Mouse (Mus musculus): ENCODE results near the gene Lyrm4. TPM values are rescaled to one million over a fixed set of nuclear protein-coding genes. Genes with fewer than 3 reads are reported as not detected.
A peak's percentile ranks its signal among the peaks of the same experiment; 100 is the strongest.

Gene Lyrm4
- polyA plus RNA-seq, 1 experiment from 2014 or later: 24.5 TPM

GRCm38 (mm10) chr13:36131992-36132649, 14.8 kb upstream of the Lyrm4 start:
- H3K36me3 ChIP-seq: no peaks in the 10 kb centered on the region
- no peak overlapping the region for H3K9ac ChIP-seq
- WGBS: 72% methylated on average over 5 of the region's 5 CpGs
- H3K27ac ChIP-seq: no peak overlapping the region
- H3K4me2 ChIP-seq: no peak overlapping the region
- no peaks in the 10 kb centered on the region for H3K27me3 ChIP-seq (replicated peaks)
- H3K4me1 ChIP-seq: no peaks in the 10 kb centered on the region
- no peak overlapping the region for H3K4me3 ChIP-seq (replicated peaks)
- no peak for ATAC-seq (ENCODE audit: insufficient read depth, low FRiP score, low read depth)
- H3K9me3 ChIP-seq: no peaks in the 10 kb centered on the region

DNA sequence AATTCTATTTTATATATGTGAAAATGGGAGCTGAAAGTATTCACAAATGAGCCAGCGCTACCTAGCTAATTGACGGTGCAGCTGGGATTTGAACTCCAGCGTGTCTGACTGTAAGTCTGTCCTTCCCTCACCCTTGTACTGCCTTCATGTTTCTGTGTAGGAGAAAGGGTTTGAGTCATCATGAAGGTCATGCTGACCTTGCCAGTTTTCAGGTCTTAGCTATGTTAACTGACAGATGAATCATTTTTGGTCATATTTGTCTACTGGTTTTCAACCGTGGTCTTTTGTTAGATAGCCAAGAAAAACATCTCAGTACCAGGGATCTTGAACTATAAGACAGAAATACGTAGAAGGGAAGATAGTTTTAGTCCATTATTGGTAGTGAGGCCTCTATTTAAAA, 14.1 kb upstream of the Lyrm4 start:
- no peak overlapping the region for H3K9ac ChIP-seq
- WGBS: 86% methylated on average over 5 of the region's 5 CpGs
- ATAC-seq (ENCODE audit: insufficient read depth, low FRiP score, low read depth): no peak

GRCm38 (mm10) chr13:36129360-36130054, 12.2 kb upstream of the Lyrm4 start:
- Histone ChIP-seq H3K4me2 (no peak overlapping the region), H3K36me3 (no peaks in the 10 kb centered on the region), H3K4me3 (replicated peaks) (no peak overlapping the region), H3K9me3 (no peaks in the 10 kb centered on the region), H3K4me1 (no peaks in the 10 kb centered on the region), H3K27me3 (replicated peaks) (no peaks in the 10 kb centered on the region), H3K27ac (no peak overlapping the region), H3K9ac (no peak overlapping the region)
- no peak for ATAC-seq (ENCODE audit: insufficient read depth, low FRiP score, low read depth)
- 87% methylated on average over 2 of the region's 2 CpGs for WGBS

More for the DNA sequence above, 14.1 kb upstream of the Lyrm4 start:
- Histone ChIP-seq H3K27me3 (replicated peaks) (no peaks in the 10 kb centered on the region), H3K9me3 (no peaks in the 10 kb centered on the region), H3K27ac (no peak overlapping the region), H3K4me2 (no peak overlapping the region), H3K36me3 (no peaks in the 10 kb centered on the region), H3K4me3 (replicated peaks) (no peak overlapping the region), H3K4me1 (no peaks in the 10 kb centered on the region)

GRCm38 (mm10) chr13:36120606-36121005, 3.3 kb upstream of the Lyrm4 start:
- no peak overlapping the region for H3K27ac ChIP-seq
- H3K4me1 ChIP-seq: 0 out of 2 replicates have a peak, but pooled peaks cover 3% of the 10 kb centered on the region
- no peaks in the 10 kb centered on the region for H3K27me3 ChIP-seq (replicated peaks)
- no peak for ATAC-seq (ENCODE audit: insufficient read depth, low FRiP score, low read depth)
- no peak overlapping the region for H3K9ac ChIP-seq
- H3K9me3 ChIP-seq: no peaks in the 10 kb centered on the region
- H3K4me2 ChIP-seq: no peak overlapping the region
- H3K4me3 ChIP-seq (replicated peaks): no peak overlapping the region
- no peaks in the 10 kb centered on the region for H3K36me3 ChIP-seq

GRCm38 (mm10) chr13:36119684-36120083, 2.4 kb upstream of the Lyrm4 start:
- no peak for ATAC-seq (ENCODE audit: insufficient read depth, low FRiP score, low read depth)
- WGBS: 79% methylated on average over 4 of the region's 4 CpGs
- Histone ChIP-seq H3K9me3 (no peaks in the 10 kb centered on the region), H3K27ac (no peak overlapping the region), H3K9ac (no peak overlapping the region), H3K4me1 (0 out of 2 replicates have a peak, but pooled peaks cover 3% of the 10 kb centered on the region), H3K27me3 (replicated peaks) (no peaks in the 10 kb centered on the region), H3K4me2 (no peak overlapping the region), H3K4me3 (replicated peaks) (no peak overlapping the region), H3K36me3 (no peaks in the 10 kb centered on the region)

DNA sequence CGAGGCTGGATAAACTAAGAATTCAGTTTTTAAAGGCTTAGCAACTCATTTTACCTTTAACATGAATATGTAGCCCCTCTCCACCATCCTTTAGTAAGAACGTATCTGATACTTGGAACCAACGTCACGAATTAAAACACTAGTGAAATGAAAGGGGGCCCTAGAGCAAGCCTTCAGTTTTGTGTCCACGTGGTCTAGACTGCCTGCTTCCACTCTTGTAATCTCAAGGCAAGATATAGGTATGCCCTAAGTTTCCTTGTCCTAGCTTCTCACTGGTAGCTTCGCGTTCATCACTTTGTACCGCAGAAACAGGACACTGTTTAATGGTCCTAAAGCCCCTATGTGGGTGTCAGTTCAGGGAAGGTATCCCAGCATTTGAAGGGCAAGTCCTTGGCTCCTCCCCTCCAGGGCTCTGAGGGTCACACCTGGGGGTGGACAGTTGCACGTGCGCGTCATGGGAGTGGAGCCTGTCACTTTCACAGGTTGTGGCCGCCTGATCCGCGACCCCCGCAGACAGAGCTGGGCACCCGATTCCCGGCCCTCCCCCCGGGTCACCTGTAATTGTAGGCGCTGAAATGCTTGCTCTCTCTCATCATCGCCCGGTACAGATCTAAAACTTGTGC, 695 bp downstream of the Lyrm4 start:
- WGBS: 5% methylated on average over 21 of the region's 21 CpGs
- Histone ChIP-seq H3K4me3 (replicated peaks) (peak overlapping the region; percentile 86), H3K27me3 (replicated peaks) (no peaks in the 10 kb centered on the region), H3K9me3 (no peaks in the 10 kb centered on the region), H3K27ac (peak overlapping the region; percentile 96), H3K4me1 (0 out of 2 replicates have a peak, but pooled peaks cover 3% of the 10 kb centered on the region), H3K4me2 (peak overlapping the region; percentile 70), H3K36me3 (no peaks in the 10 kb centered on the region), H3K9ac (peak overlapping the region; percentile 33; the same call in 1 of the 2 replicates)
- ATAC-seq (ENCODE audit: insufficient read depth, low FRiP score, low read depth): no peak; the same call in 1 of the 2 replicates

DNA sequence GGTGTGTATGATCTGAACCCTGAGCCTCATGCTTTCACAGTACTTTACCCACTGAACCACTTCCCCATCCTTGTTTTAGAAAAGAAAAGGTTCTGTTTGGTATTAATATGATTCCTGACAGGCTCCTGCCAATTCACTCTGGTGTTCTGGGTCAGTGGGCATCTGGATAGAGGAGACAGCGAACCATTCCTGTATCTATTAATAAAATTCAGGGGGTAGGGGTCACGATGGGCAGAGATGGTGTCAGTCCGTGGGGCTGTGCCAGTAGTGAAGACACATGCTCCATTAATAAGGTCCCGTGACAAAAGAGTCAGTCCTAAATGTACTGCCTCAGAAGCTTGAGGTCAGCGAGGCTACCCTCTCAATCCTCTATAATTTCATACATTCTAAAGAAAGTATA, 4.1 kb downstream of the Lyrm4 start:
- Histone ChIP-seq H3K9ac (no peak overlapping the region), H3K4me1 (no peaks in the 10 kb centered on the region), H3K4me2 (no peak overlapping the region), H3K27me3 (replicated peaks) (no peaks in the 10 kb centered on the region), H3K27ac (no peak overlapping the region), H3K9me3 (no peaks in the 10 kb centered on the region), H3K36me3 (no peaks in the 10 kb centered on the region), H3K4me3 (replicated peaks) (no peak overlapping the region)
- 87% methylated on average over 5 of the region's 5 CpGs for WGBS
- ATAC-seq (ENCODE audit: insufficient read depth, low FRiP score, low read depth): no peak

DNA sequence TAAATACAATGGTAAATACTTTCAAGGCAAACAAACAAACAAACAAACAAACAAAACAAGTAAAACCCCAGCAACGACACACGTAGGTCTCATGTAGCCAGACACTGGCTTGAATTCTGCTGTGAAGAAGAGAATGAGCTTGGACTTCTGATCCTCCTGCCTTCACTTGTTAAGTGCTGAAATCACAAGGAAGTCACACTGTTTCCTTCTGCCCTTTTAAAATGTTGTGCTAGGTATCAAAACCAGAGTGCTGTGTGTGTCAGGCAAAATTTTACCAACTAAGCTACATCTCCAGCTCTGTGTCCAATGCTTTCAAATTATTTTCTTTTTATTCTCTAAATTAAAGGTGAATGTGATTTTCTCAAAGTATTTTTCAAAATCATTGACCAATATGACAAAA, 6.0 kb downstream of the Lyrm4 start:
- ATAC-seq (ENCODE audit: insufficient read depth, low FRiP score, low read depth): no peak
- Histone ChIP-seq H3K4me3 (replicated peaks) (no peak overlapping the region), H3K9ac (no peak overlapping the region), H3K27me3 (replicated peaks) (no peaks in the 10 kb centered on the region), H3K36me3 (no peaks in the 10 kb centered on the region), H3K4me1 (no peaks in the 10 kb centered on the region), H3K27ac (no peak overlapping the region), H3K9me3 (no peaks in the 10 kb centered on the region), H3K4me2 (no peak overlapping the region)
- 94% methylated on average over 2 of the region's 2 CpGs for WGBS

DNA sequence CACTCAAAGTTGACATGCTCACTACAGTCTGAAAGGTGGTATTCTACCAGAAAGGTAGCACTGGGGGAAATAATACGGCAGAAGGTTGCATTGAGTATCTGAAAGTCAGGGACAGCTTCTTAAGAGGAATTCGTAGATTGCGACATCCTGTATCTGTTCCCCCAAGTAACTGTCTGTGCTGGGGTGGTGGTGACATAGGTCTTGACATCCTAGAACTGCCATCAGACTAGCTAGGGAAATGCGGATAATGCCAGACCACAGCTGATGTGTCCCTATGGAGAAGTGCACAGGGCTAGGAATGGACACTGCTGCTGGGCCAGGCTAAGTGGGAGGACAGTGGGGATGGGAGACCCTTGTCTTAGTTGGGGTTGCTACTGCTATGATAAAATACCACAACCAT, 8.8 kb downstream of the Lyrm4 start:
- Histone ChIP-seq H3K36me3 (no peaks in the 10 kb centered on the region), H3K9ac (no peak overlapping the region), H3K27ac (no peak overlapping the region), H3K27me3 (replicated peaks) (no peaks in the 10 kb centered on the region), H3K4me1 (no peaks in the 10 kb centered on the region), H3K4me3 (replicated peaks) (no peak overlapping the region), H3K9me3 (no peaks in the 10 kb centered on the region), H3K4me2 (no peak overlapping the region)
- 94% methylated on average over 4 of the region's 4 CpGs for WGBS
- ATAC-seq (ENCODE audit: insufficient read depth, low FRiP score, low read depth): no peak

DNA sequence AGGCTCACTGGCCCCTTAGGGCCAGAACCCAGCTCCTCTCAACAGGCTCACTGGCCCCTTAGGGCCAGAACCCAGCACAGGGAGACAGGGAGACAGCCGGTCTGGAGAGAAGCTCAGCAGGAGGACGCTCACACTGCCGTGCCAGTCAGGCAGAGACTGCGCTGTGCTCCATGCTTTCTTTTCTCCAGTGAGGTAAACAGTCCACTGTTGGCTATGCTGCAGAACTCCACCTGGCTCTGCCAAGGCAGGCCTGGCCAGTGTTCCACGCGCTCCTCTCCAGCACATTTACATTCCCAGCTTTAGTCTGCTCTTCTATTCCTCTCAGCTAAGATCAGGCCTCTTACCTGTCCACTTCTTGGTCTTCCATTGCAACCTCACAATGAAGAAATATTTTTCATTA, 11.7 kb downstream of the Lyrm4 start:
- H3K36me3 ChIP-seq: no peaks in the 10 kb centered on the region
- no peaks in the 10 kb centered on the region for H3K9me3 ChIP-seq
- H3K4me2 ChIP-seq: no peak overlapping the region
- 77% methylated on average over 6 of the region's 6 CpGs for WGBS
- no peak overlapping the region for H3K4me3 ChIP-seq (replicated peaks)
- no peak for ATAC-seq (ENCODE audit: insufficient read depth, low FRiP score, low read depth)
- no peak overlapping the region for H3K9ac ChIP-seq
- no peak overlapping the region for H3K27ac ChIP-seq
- H3K27me3 ChIP-seq (replicated peaks): no peaks in the 10 kb centered on the region
- H3K4me1 ChIP-seq: no peaks in the 10 kb centered on the region

DNA sequence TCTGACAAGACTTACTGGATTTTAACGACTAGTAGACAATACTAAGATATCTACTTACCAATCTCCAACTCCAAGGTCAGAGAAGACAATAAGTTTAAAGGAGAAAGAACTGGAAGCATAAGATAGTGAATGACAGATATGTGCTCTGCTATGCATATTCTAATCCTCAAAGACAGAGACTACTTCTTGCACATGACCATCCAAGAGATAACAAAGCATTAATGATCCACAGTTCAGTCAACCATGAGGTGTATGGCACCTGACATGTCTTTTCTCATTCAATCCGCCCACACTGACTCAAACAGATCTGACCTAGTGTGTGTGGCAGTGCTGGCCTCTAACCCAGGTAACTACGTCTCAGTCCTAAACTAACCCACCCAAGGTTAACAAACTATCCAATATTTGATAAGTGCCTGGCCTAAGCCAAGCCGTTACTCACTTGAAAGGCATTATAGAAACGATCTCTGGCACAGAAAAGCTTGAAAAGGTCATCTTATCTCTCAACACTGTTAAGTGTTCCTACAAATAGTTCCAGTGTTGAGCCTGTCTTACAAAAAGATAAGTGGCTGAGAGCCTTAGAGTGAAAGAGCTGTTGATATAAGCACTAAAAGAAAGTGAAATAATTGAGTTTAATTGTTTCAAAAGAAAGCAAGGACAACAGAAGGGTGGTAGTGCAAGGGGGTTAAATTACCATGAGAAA, 20.5 kb downstream of the Lyrm4 start:
- H3K27me3 ChIP-seq (replicated peaks): no peaks in the 10 kb centered on the region
- no peak overlapping the region for H3K9ac ChIP-seq
- 0 out of 2 replicates have a peak, but pooled peaks have one; percentile 58 for ATAC-seq (ENCODE audit: insufficient read depth, low FRiP score, low read depth)
- H3K27ac ChIP-seq: no peak overlapping the region
- H3K9me3 ChIP-seq: no peaks in the 10 kb centered on the region
- no peak overlapping the region for H3K4me2 ChIP-seq
- WGBS: 38% methylated on average over 5 of the region's 5 CpGs
- H3K4me1 ChIP-seq: no peaks in the 10 kb centered on the region
- H3K36me3 ChIP-seq: no peaks in the 10 kb centered on the region
- H3K4me3 ChIP-seq (replicated peaks): no peak overlapping the region

DNA sequence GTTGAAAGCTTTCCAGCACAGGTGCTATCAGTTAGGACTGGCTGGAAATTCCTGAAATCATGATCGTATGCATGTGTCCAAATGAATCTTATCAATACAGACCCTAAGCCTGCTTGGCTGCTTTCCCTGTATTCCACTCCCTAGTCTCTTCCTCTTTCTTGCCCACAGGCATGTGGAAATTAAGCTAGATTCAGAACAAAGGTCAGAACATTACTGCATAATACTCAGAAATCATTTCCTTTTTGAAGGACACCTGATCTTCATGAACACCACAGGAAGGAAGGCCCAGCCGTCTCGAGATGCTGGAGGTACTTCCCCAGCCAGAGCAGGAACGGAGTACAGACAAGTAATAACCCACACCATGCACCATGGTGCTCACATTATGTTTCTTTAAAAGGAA, 29.2 kb downstream of the Lyrm4 start:
- no peak overlapping the region for H3K4me3 ChIP-seq (replicated peaks)
- H3K4me1 ChIP-seq: no peaks in the 10 kb centered on the region
- no peak overlapping the region for H3K9ac ChIP-seq
- no peak for ATAC-seq (ENCODE audit: insufficient read depth, low FRiP score, low read depth)
- no peaks in the 10 kb centered on the region for H3K36me3 ChIP-seq
- no peak overlapping the region for H3K4me2 ChIP-seq
- no peak overlapping the region for H3K27ac ChIP-seq
- H3K27me3 ChIP-seq (replicated peaks): no peaks in the 10 kb centered on the region
- 73% methylated on average over 4 of the region's 4 CpGs for WGBS
- no peaks in the 10 kb centered on the region for H3K9me3 ChIP-seq
